ENCODE assay signal across 8 mouse cellular contexts in the genomic region with DNA sequence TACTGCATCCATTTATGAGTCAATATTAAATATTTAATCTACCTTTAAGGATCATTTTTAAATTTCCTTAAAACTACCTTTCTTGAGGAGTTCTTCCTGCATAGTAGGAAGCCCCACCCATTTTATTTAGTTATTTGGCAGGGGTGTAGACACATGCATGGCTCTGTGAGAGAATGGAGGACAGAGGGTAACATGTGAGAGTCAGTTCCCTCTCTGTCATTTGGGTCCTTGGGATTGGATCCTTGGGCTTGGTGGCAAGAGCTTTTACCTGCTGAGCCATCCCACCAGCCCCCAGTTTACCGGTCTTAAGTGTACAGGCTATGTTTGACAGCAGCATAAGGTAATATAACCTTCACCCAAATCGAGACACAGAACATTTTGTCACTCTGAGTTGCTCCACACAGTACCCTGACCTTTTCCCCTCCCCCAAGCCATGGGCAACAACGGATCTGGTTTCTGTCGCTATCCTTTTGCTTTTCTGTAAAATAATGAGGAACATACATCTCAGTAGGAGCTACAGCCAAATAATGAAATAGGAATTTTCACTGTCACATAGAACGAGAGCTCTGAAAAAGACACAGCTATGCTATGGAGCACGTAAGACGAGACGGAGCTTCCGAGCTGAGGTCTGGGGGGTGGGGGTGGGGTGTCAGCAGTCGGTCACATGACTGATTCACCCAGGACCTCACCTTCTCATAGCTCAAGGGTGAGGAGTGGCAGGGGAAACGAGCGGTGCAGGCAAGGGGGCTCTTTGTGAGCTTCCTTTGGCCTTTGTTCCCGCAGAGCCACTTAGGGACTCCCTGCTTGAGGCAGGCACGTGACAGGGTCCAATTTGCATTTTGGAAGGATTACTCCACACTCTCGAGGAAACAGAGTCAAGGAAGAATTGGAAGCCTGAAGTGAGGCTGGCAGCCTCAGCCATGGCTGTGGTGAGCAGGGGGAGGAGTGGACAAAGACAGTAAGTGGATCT.
DNase-seq lines count a peak whose midpoint lies in the region; ATAC-seq and TF ChIP-seq lines count a peak whose summit lies in the region.

No protein-coding gene starts in this region.

- peaks cover 9% of the 10 kb centered on the region for H3K4me1 ChIP-seq in testis, adult 2 months (ENCODE audit: control insufficient read depth, insufficient read depth, low read length)
- peaks cover 22% of the 10 kb centered on the region for H3K4me1 ChIP-seq in embryonic facial prominence, embryonic 14.5 days (ENCODE audit: control insufficient read depth, insufficient read depth, low read length)
- peaks cover 21% of the 10 kb centered on the region for H3K4me1 ChIP-seq in limb, embryonic 14.5 days (ENCODE audit: control insufficient read depth, insufficient read depth, low read length)

- H3K27ac ChIP-seq in testis, adult 2 months (ENCODE audit: control insufficient read depth, insufficient read depth, low read depth, low read length): no peak overlapping the region
- H3K27ac ChIP-seq in embryonic facial prominence, embryonic 14.5 days (replicated peaks; ENCODE audit: low read depth, low read length): peak overlapping the region; percentile 44
- no peak overlapping the region for H3K27ac ChIP-seq in limb, embryonic 14.5 days (replicated peaks; ENCODE audit: low read depth, low read length)

- no peak for TF ChIP-seq CTCF in testis, adult 2 months (IDR thresholded peaks at IDR 0.05; ENCODE audit: control insufficient read depth, insufficient read depth, insufficient replicate concordance, low read depth, low read length)

- no peaks in the 10 kb centered on the region for H3K9me3 ChIP-seq in embryonic facial prominence, embryonic 14.5 days (ENCODE audit: control insufficient read depth, low read length)
- H3K9me3 ChIP-seq in limb, embryonic 14.5 days (ENCODE audit: control insufficient read depth, low read length): no peaks in the 10 kb centered on the region

- intact Hi-C loops in left cerebral cortex, postnatal 10 days (cut with DNase I): no loop called here

- H3K27me3 ChIP-seq in testis, adult 2 months (ENCODE audit: control insufficient read depth, insufficient read depth, low read length): no peaks in the 10 kb centered on the region
- H3K27me3 ChIP-seq in embryonic facial prominence, embryonic 14.5 days (replicated peaks; ENCODE audit: control insufficient read depth, insufficient read depth, low read length): no peaks in the 10 kb centered on the region
- no peaks in the 10 kb centered on the region for H3K27me3 ChIP-seq in limb, embryonic 14.5 days (ENCODE audit: control insufficient read depth, insufficient read depth, low read length)

- DNase-seq in testis, postnatal 10 days (ENCODE audit: low spot score): no peak
- DNase-seq in embryonic facial prominence, embryonic 14.5 days (ENCODE audit: low spot score): peak; percentile 56
- DNase-seq in limb, embryonic 14.5 days (ENCODE audit: low spot score): no peak
- peak; percentile 48 for DNase-seq in retina, embryonic 14.5 days (ENCODE audit: low spot score)
- no peak for DNase-seq in left cerebral cortex, postnatal 10 days (ENCODE audit: extremely low spot score in 1 of 2, low spot score in 2 of 2)
- DNase-seq in urinary bladder, adult 2 months (ENCODE audit: low spot score): no peak
- DNase-seq in layer of hippocampus, adult 18-20 months (ENCODE audit: low spot score in 2 of 2): no peak

- H3K4me2 ChIP-seq in embryonic facial prominence, embryonic 14.5 days (ENCODE audit: low read depth, low read length): peak overlapping the region; percentile 53
- H3K4me2 ChIP-seq in limb, embryonic 14.5 days (replicated peaks; ENCODE audit: low read depth, low read length, severe bottlenecking): peak overlapping the region; percentile 39

- ATAC-seq in embryonic facial prominence, embryonic 14.5 days (ENCODE audit: low read depth): peak; percentile 19; the same call in 1 of the 2 replicates
- ATAC-seq in limb, embryonic 14.5 days (ENCODE audit: low FRiP score, low read depth): peak; percentile 45

- no peaks in the 10 kb centered on the region for H3K36me3 ChIP-seq in testis, adult 2 months (ENCODE audit: control insufficient read depth, insufficient read depth, low read length)
- no peaks in the 10 kb centered on the region for H3K36me3 ChIP-seq in embryonic facial prominence, embryonic 14.5 days (ENCODE audit: control insufficient read depth, insufficient read depth, low read length)
- H3K36me3 ChIP-seq in limb, embryonic 14.5 days (ENCODE audit: control insufficient read depth, insufficient read depth, low read length): no peaks in the 10 kb centered on the region

- no peak for TF ChIP-seq POLR2A in testis, adult 2 months (IDR thresholded peaks at IDR 0.05; ENCODE audit: control insufficient read depth, low read depth, low read length)
- TF ChIP-seq POLR2A in limb, embryonic 14.5 days (IDR thresholded peaks at IDR 0.05; ENCODE audit: borderline replicate concordance, extremely low read depth, insufficient read depth, insufficient read length): no peak

- H3K4me3 ChIP-seq in testis, adult 2 months (ENCODE audit: control insufficient read depth, low read depth, low read length): peak overlapping the region; percentile 77
- peak overlapping the region; percentile 23 for H3K4me3 ChIP-seq in embryonic facial prominence, embryonic 14.5 days (ENCODE audit: low read depth, low read length)
- H3K4me3 ChIP-seq in limb, embryonic 14.5 days (replicated peaks; ENCODE audit: low read length): peak overlapping the region; percentile 8; the same call in 1 of the 2 replicates

- WGBS in embryonic facial prominence, embryonic 14.5 days: 2% methylated on average over 15 of the region's 15 CpGs
- WGBS in limb, embryonic 14.5 days: 5% methylated on average over 15 of the region's 15 CpGs

- no peak overlapping the region for H3K9ac ChIP-seq in embryonic facial prominence, embryonic 14.5 days (ENCODE audit: low read depth, low read length)
- H3K9ac ChIP-seq in limb, embryonic 14.5 days (ENCODE audit: low read depth, low read length, severe bottlenecking): no peak overlapping the region; the same call in 1 of the 2 replicates

Comparison
In these comparisons a context has a peak if more than half of its experiments do, and no peak if none do; other contexts are left out.
1. H3K4me3 ChIP-seq: peak in every context shown above with its lines; median percentile 77 in testis, adult 2 months; 23 in embryonic facial prominence, embryonic 14.5 days; 8 in limb, embryonic 14.5 days.
2. DNase-seq: peak in embryonic facial prominence, embryonic 14.5 days (single experiment) and retina, embryonic 14.5 days (single experiment); none in testis, postnatal 10 days (single experiment), limb, embryonic 14.5 days (single experiment), left cerebral cortex, postnatal 10 days (0 of 2), urinary bladder, adult 2 months (single experiment) and layer of hippocampus, adult 18-20 months (0 of 2).